Mouse (Mus musculus) Patski (cell line): ENCODE measurements around the gene Slc24a5. TPM values are rescaled to one million over a fixed set of nuclear protein-coding genes. Genes with fewer than 3 reads are reported as not detected.
"Not testable (repeated sequence)": the region's sequence is repeated elsewhere in the genome, so short reads cannot be mapped to it uniquely, and the experiment has no call there.

Source experiments
- ATAC-seq: fragments of 100-300 bp; one replicate; pipeline ENCODE4 v1.8.0; 2021
- CTCF ChIA-PET: fragments of 350-600 bp; sonication (Branson Sonifier 250); formaldehyde crosslinking; loops from one replicate; lab custom pipeline; 2022; ENCODE audit warnings: inconsistent platforms; lab: Charles Lee
- POLR2A ChIA-PET: fragments of 350-600 bp; sonication (Branson Sonifier 250); formaldehyde crosslinking; loops from one replicate; lab custom pipeline; 2022; ENCODE audit warnings: antibody characterized with exemption, inconsistent platforms; lab: Charles Lee
- DNase-seq: peaks from one replicate; pipeline ENCODE4 v3.0.0-alpha.2; 2011; ENCODE audit warnings: low read depth, low spot score
- H3K27me3 ChIP-seq: fragments of 371-371 bp; one replicate; pipeline ENCODE4 v1.5.1; 2021
- CTCF ChIP-seq: fragments of 100-300 bp; IDR thresholded peaks from one replicate; pipeline ENCODE4 v1.5.1; 2021
- in situ Hi-C: fragments of 300-500 bp; cut with MboI; formaldehyde crosslinking; loops from 3 replicates; pipeline ENCODE4 v1.11.1; 2018; ENCODE audit warnings: low pct_unique_long_range_greater_than_20kb, mixed read lengths
- polyA plus RNA-seq: library from polyadenylated mRNA; unstranded; gene quantifications from one replicate; pipeline ENCODE4 v1.2.3, GENCODE M21; 2021

Slc24a5 gene
- polyA plus RNA-seq, 1 experiment from 2014 or later: 1.3 TPM

DNA sequence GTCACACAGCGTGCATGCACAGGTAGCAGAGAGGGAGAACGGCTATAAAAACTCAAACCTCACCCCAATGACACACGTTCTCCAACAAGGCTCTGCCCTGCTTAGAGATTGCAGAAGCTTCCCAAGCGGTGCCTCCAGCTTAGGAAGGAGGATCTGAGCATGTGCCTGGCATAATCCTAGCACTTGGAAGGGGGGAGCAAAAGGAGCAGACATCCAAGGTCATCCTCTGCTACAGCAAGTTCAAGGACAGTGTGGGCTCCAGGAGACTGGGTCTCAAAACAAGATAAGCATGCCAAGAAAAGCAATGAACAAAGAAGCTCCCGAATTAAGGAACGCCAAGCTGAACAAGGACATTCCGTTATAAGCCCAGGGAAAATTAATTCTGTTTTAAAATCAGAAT lies 6.5 kb upstream of the Slc24a5 start:
- DNase-seq (no peak), ATAC-seq (no peak)
- in situ Hi-C loops: loop anchor here (25.0 kb wide), 1 partner anchor 126 kb away; no protein-coding TSS in a partner anchor
- no peaks in the 10 kb centered on the region for H3K27me3 ChIP-seq
- no peak for TF ChIP-seq CTCF
- ChIA-PET CTCF (no interaction called here), POLR2A (no interaction called here)

GRCm38 (mm10) chr2:125062944-125063343 lies 5.0 kb upstream of the Slc24a5 start:
- in situ Hi-C loops: loop anchor here (25.0 kb wide), 1 partner anchor 124 kb away; no protein-coding TSS in a partner anchor
- ATAC-seq (no peak), DNase-seq (no peak)
- no peaks in the 10 kb centered on the region for H3K27me3 ChIP-seq
- no peak for TF ChIP-seq CTCF
- CTCF ChIA-PET: no interaction called here
- POLR2A ChIA-PET: no interaction called here

- ATAC-seq (no peak), DNase-seq (no peak)
- in situ Hi-C loops: loop anchor here (25.0 kb wide), 1 partner anchor 120 kb away; no protein-coding TSS in a partner anchor
- ChIA-PET POLR2A (no interaction called here), CTCF (interaction anchor here (1.4 to 1.9 kb wide), 2 partner anchors 10 to 15 kb away, joined by 3 to 10 read pairs; no protein-coding TSS in a partner anchor)
- no peaks in the 10 kb centered on the region for H3K27me3 ChIP-seq
- TF ChIP-seq CTCF: no peak
Measured at GRCm38 (mm10) chr2:125067373-125067772, 551 bp upstream of the Slc24a5 start.

- TF ChIP-seq CTCF: no peak
- DNase-seq: no peak
- CTCF ChIA-PET: no interaction called here
- in situ Hi-C loops: loop anchor here (25.0 kb wide), 1 partner anchor 119 kb away; no protein-coding TSS in a partner anchor
- POLR2A ChIA-PET: interaction anchor here (1.0 kb wide), 1 partner anchor 25 kb away, joined by 3 read pairs; no protein-coding TSS in a partner anchor
- H3K27me3 ChIP-seq: no peaks in the 10 kb centered on the region
- ATAC-seq: no peak
Measured at GRCm38 (mm10) chr2:125068696-125069095, 772 bp downstream of the Slc24a5 start.

DNA sequence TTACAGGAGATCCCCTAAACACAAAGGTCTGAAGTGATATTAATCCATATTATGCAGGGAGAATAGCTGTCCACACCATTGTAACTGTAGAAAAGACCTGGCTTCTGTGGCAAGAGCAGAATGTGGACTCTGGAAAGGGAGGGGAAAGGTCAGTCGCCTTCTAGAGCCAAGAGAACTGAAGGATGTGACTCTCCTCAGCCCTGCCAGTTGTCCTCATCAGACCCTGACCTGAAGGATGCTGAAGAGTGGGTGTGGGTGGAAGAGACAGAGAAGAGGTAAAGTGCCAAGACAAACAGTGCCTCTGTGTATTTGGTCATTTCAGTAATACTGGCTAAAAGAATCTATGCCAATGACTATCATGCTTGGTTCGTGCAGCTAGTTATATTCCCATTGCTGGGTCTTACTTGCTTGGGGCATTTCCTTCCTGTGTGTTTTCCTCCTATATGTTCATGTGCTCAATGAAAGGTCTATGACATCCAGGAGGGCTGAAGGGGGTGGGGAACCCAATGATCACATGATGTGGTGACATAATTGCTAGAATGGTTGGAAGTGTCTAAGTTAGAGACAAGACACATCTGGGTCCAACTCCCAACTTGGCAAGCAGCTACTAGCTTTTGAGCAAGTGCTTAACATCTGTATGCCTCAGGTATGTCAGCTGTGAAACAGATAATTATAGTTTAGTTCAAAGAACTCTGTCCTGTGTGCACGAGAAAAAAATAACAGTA lies 5.3 kb downstream of the Slc24a5 start:
- TF ChIP-seq CTCF: no peak
- POLR2A ChIA-PET: no interaction called here
- ATAC-seq: no peak
- DNase-seq: no peak
- in situ Hi-C loops: loop anchor here (25.0 kb wide), 1 partner anchor 114 kb away; no protein-coding TSS in a partner anchor
- no peaks in the 10 kb centered on the region for H3K27me3 ChIP-seq
- CTCF ChIA-PET: interaction anchor here (0.9 to 1.8 kb wide), 4 partner anchors 9 to 47 kb away, joined by 3 to 4 read pairs (median 4); no protein-coding TSS in a partner anchor

- ChIA-PET CTCF (no interaction called here), POLR2A (no interaction called here)
- in situ Hi-C loops: no loop called here
- no peak for TF ChIP-seq CTCF
- no peak for ATAC-seq
- H3K27me3 ChIP-seq: no peaks in the 10 kb centered on the region
- DNase-seq: no peak
Measured at GRCm38 (mm10) chr2:125083879-125084278, 16.0 kb downstream of the Slc24a5 start.

GRCm38 (mm10) chr2:125088757-125089156 lies 20.8 kb downstream of the Slc24a5 start:
- no peak for ATAC-seq
- in situ Hi-C loops: no loop called here

DNA sequence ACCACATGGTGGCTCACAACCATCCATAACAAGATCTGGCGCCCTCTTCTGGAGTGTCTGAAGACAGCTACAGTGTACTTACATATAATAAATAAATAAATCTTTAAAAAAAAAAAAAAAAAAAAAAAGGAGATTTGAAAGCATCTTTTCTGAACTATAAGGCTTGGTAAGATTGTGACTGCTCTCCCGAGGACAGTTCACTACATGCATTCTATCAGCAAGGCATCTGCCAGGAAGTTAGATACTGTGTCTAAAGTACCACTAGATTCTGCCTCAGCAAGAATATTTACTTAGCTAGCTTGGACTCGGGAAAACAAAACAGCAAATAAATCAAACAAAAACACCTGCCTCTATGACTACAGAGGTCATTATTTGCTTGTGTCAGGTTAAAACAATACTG lies 24.2 kb downstream of the Slc24a5 start:
- in situ Hi-C loops, H3K27me3 ChIP-seq, DNase-seq, ATAC-seq: not testable (repeated sequence)
- ChIA-PET CTCF (interaction anchor here (0.9 to 1.1 kb wide), 2 partner anchors 9 to 20 kb away, joined by 4 read pairs; no protein-coding TSS in a partner anchor), POLR2A (interaction anchor here (0.6 kb wide), 1 partner anchor 17 kb away, joined by 3 read pairs; no protein-coding TSS in a partner anchor)

More at GRCm38 (mm10) chr2:125088757-125089156, 20.8 kb downstream of the Slc24a5 start:
- no peak for DNase-seq
- no peak for TF ChIP-seq CTCF
- ChIA-PET POLR2A (no interaction called here), CTCF (interaction anchor here (1.5 kb wide), 1 partner anchor 14 kb away, joined by 3 read pairs; no protein-coding TSS in a partner anchor)
- H3K27me3 ChIP-seq: no peaks in the 10 kb centered on the region

DNA sequence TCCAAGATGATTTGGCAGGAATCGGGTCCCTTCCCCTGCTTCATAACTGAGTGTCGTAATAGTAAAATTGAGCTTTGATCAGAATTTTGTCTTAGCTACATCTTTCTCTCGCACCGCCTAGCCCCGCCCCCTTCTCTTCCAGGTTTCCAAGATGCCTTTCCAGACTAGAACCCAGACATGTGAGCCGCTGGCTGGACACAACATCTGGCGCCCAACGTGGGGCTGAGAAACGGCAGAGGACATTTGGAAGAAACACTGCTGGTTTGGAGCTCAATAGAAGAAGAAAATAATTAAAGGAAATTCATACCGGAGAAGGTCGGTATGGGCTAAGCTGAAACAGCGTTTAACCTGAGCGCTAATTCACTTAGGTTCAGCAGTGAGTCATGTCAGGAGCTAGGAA lies 36.6 kb downstream of the Slc24a5 start:
- DNase-seq, H3K27me3 ChIP-seq, POLR2A ChIA-PET, CTCF ChIA-PET, ATAC-seq: not testable (repeated sequence)
- in situ Hi-C loops: loop anchor here (25.0 kb wide), 1 partner anchor 508 kb away; no protein-coding TSS in a partner anchor

DNA sequence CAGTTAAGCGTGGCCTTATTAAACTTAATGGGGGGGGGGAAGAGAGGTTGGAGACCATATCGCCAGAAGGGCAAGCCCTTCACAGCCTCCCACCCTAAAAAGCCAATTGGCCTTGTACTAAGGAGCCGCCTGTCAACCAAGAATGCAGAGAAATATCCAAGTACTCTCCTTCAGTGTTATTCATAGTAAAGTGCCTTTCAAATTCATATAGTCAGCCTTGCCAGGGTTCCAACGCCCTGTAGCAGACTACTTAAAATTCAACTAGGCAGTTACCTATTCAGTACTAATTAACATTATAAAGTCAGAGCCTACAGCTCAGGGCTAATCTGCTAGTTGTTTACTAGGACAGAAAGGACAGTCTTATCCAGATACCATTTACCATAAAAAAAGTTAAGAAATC lies 38.6 kb downstream of the Slc24a5 start:
- POLR2A ChIA-PET, H3K27me3 ChIP-seq, DNase-seq, ATAC-seq, CTCF ChIA-PET: not testable (repeated sequence)
- in situ Hi-C loops: loop anchor here (25.0 kb wide), 1 partner anchor 506 kb away; no protein-coding TSS in a partner anchor
